Mouse (Mus musculus) neural tube, embryonic 11.5 days (tissue): ENCODE measurements at regions not wholly inside any gene's neighbourhood (a gene's known extent, or its start where the extent isn't known, plus 50 kb on each side); places are given as distances from the start of the nearest gene placed in this dataset.
A peak's percentile ranks its signal among the peaks of the same experiment; 100 is the strongest.
"Not testable (repeated sequence)": the region's sequence is repeated elsewhere in the genome, so short reads cannot be mapped to it uniquely, and the experiment has no call there.

Experiments used
- ATAC-seq: fragments of 200-750 bp; cut with Nextera tagmentation; 2 replicates; pipeline ENCODE4 v1.8.0; 2017; ENCODE audit warnings: moderate number of reproducible peaks, mild to moderate bottlenecking, moderate TSS enrichment, moderate library complexity; ENCODE audit not compliant: insufficient read depth, low FRiP score, low TSS enrichment
- DNase-seq: peaks from one replicate; pipeline ENCODE4 v3.0.0-alpha.2; 2015; ENCODE audit warnings: low spot score
- H3K27ac ChIP-seq: fragments of 300-500 bp; sonication (generic); 2 replicates; pipeline ENCODE4 v1.5.1; 2014; ENCODE audit warnings: low read depth, mild to moderate bottlenecking, low read length
- H3K27me3 ChIP-seq: fragments of 300-500 bp; sonication (generic); 2 replicates; pipeline ENCODE4 v1.6.1; 2014; ENCODE audit warnings: mild to moderate bottlenecking, low read length, mixed read lengths; ENCODE audit not compliant: control insufficient read depth, insufficient read depth
- H3K36me3 ChIP-seq: fragments of 300-500 bp; sonication (generic); 2 replicates; pipeline ENCODE4 v1.6.1; 2014; ENCODE audit warnings: mild to moderate bottlenecking, low read length, moderate library complexity, mixed read lengths; ENCODE audit not compliant: control insufficient read depth, insufficient read depth
- H3K4me1 ChIP-seq: fragments of 300-500 bp; sonication (generic); 2 replicates; pipeline ENCODE4 v1.6.1; 2014; ENCODE audit warnings: low read length, mixed read lengths; ENCODE audit not compliant: control insufficient read depth, insufficient read depth
- H3K4me2 ChIP-seq: fragments of 300-500 bp; sonication (generic); 2 replicates; pipeline ENCODE4 v1.6.1; 2014; ENCODE audit warnings: low read depth, mild to moderate bottlenecking, moderate library complexity
- H3K4me3 ChIP-seq: fragments of 300-500 bp; sonication (generic); 2 replicates; pipeline ENCODE4 v1.5.1; 2014; ENCODE audit warnings: low read depth, low read length
- H3K9ac ChIP-seq: fragments of 300-500 bp; sonication (generic); 2 replicates; pipeline ENCODE4 v1.6.1; 2014; ENCODE audit warnings: mild to moderate bottlenecking, low read length
- H3K9me3 ChIP-seq: fragments of 300-500 bp; sonication (generic); 2 replicates; pipeline ENCODE4 v1.6.1; 2016; ENCODE audit warnings: low read length; ENCODE audit not compliant: control insufficient read depth
- WGBS: fragments of 180-500 bp; shearing (Covaris S2); extraction: QIAGEN DNeasy Blood & Tissue Kit; methylation state at CpG from one replicate; pipeline ENCODE4 v1.1.7; 2014; 5-methylcytosine and 5-hydroxymethylcytosine counted together

GRCm38 (mm10) chr12:112301411-112301891 is 155.4 kb downstream of the Kif26a start:
- Histone ChIP-seq H3K9me3 (no peaks in the 10 kb centered on the region), H3K36me3 (no peaks in the 10 kb centered on the region), H3K4me2 (peak overlapping the region; percentile 3; the same call in 1 of the 2 replicates), H3K27ac (0 out of 2 replicates have a peak overlapping the region, but pooled peaks have one; percentile 46), H3K27me3 (peaks cover 7% of the 10 kb centered on the region), H3K9ac (no peak overlapping the region), H3K4me1 (peaks cover 17% of the 10 kb centered on the region), H3K4me3 (no peak overlapping the region)
- ATAC-seq, result no peak; the same call in 1 of the 2 replicates
- 10% methylated on average over 13 of the region's 13 CpGs for WGBS
- DNase-seq, result peak; percentile 58

- H3K27me3 ChIP-seq, result peaks cover 7% of the 10 kb centered on the region
- DNase-seq, result no peak
- H3K9ac ChIP-seq, result no peak overlapping the region
- no peak overlapping the region for H3K27ac ChIP-seq
- H3K4me2 ChIP-seq, result peak overlapping the region; percentile 3; the same call in 1 of the 2 replicates
- H3K9me3 ChIP-seq, result no peaks in the 10 kb centered on the region
- peaks cover 17% of the 10 kb centered on the region for H3K4me1 ChIP-seq
- WGBS, result 12% methylated on average over 8 of the region's 8 CpGs
- no peaks in the 10 kb centered on the region for H3K36me3 ChIP-seq
- no peak for ATAC-seq
- no peak overlapping the region for H3K4me3 ChIP-seq
Observed at GRCm38 (mm10) chr12:112301929-112302328, 155.9 kb downstream of the Kif26a start.

DNA sequence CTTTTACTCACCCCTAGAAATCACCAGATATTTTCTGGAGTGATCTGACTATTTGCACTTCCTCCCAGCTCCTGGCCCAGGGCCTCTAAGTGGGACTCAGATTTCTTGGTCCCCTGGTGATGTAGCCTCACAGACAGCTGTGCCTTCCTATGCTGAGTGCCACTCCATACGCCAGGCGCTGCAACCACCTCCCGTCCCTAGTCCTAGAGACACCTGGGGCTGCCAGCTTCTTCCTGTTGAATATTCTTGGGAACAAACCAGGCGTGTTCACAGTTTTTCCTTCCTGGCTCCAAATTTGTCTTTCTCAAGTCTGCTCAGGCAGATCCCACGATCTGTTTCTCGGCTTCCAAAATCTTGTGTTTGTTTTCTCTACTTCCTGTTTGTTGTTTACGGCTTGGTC is 160.2 kb downstream of the Kif26a start:
- no peaks in the 10 kb centered on the region for H3K36me3 ChIP-seq
- H3K27ac ChIP-seq, result no peak overlapping the region
- H3K4me3 ChIP-seq, result no peak overlapping the region
- WGBS, result 65% methylated on average over 7 of the region's 7 CpGs
- ATAC-seq (no peak), DNase-seq (no peak)
- no peak overlapping the region for H3K4me2 ChIP-seq
- peaks cover 12% of the 10 kb centered on the region for H3K4me1 ChIP-seq
- peaks cover under 1% of the 10 kb centered on the region; the same call in 1 of the 2 replicates for H3K27me3 ChIP-seq
- H3K9ac ChIP-seq, result no peak overlapping the region
- H3K9me3 ChIP-seq, result no peaks in the 10 kb centered on the region

GRCm38 (mm10) chr12:112308016-112308415 is 162.0 kb downstream of the Kif26a start:
- no peak for DNase-seq
- H3K9me3 ChIP-seq, result no peaks in the 10 kb centered on the region

GRCm38 (mm10) chr12:112309096-112309495 is 163.1 kb downstream of the Kif26a start:
- not testable (repeated sequence) for ATAC-seq, H3K4me3 ChIP-seq, H3K36me3 ChIP-seq, H3K27ac ChIP-seq, DNase-seq, H3K9ac ChIP-seq, H3K9me3 ChIP-seq, H3K27me3 ChIP-seq, H3K4me1 ChIP-seq, H3K4me2 ChIP-seq
- 69% methylated on average over 13 of the region's 13 CpGs for WGBS

More at GRCm38 (mm10) chr12:112308016-112308415, 162.0 kb downstream of the Kif26a start:
- no peak overlapping the region for H3K27ac ChIP-seq
- no peak overlapping the region for H3K4me3 ChIP-seq
- no peak overlapping the region for H3K4me2 ChIP-seq
- ATAC-seq, result no peak
- no peaks in the 10 kb centered on the region for H3K4me1 ChIP-seq
- no peaks in the 10 kb centered on the region for H3K36me3 ChIP-seq
- H3K9ac ChIP-seq, result no peak overlapping the region
- no peaks in the 10 kb centered on the region for H3K27me3 ChIP-seq

GRCm38 (mm10) chr12:112309781-112310180 is 163.8 kb downstream of the Kif26a start:
- H3K4me1 ChIP-seq, result no peaks in the 10 kb centered on the region
- no peaks in the 10 kb centered on the region for H3K36me3 ChIP-seq
- DNase-seq (no peak), ATAC-seq (no peak)
- no peak overlapping the region for H3K4me3 ChIP-seq
- H3K4me2 ChIP-seq, result no peak overlapping the region
- no peak overlapping the region for H3K9ac ChIP-seq
- H3K27ac ChIP-seq, result no peak overlapping the region
- H3K27me3 ChIP-seq, result no peaks in the 10 kb centered on the region
- 80% methylated on average over 10 of the region's 10 CpGs for WGBS
- no peaks in the 10 kb centered on the region for H3K9me3 ChIP-seq

DNA sequence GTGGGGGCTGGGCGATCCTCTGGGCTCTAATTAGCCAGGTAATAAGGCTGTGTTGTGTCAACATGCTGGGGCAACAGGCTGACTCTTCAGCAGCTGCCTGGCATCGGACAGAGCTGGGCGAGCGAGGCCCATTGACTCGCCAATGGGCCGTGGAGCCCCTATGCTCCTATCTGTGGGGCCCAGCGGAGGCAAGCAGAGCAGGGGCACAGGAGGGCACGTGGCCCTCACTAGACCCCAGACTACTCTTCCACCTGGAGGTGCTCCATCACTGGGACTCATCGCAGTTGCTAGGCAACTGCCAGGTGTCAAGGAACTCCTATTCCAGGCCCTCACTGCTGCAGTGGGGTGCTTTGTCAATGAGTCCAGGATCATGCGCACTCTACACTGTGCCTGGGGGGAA is 164.7 kb downstream of the Kif26a start:
- H3K4me1 ChIP-seq, result no peaks in the 10 kb centered on the region
- no peak overlapping the region for H3K27ac ChIP-seq
- ATAC-seq (no peak), DNase-seq (no peak)
- H3K36me3 ChIP-seq, result no peaks in the 10 kb centered on the region
- no peaks in the 10 kb centered on the region for H3K27me3 ChIP-seq
- no peaks in the 10 kb centered on the region for H3K9me3 ChIP-seq
- no peak overlapping the region for H3K4me2 ChIP-seq
- no peak overlapping the region for H3K4me3 ChIP-seq
- 71% methylated on average over 10 of the region's 10 CpGs for WGBS
- H3K9ac ChIP-seq, result no peak overlapping the region

GRCm38 (mm10) chr12:112314781-112315180 is 168.8 kb downstream of the Kif26a start:
- ATAC-seq, result no peak
- no peak overlapping the region for H3K27ac ChIP-seq

DNA sequence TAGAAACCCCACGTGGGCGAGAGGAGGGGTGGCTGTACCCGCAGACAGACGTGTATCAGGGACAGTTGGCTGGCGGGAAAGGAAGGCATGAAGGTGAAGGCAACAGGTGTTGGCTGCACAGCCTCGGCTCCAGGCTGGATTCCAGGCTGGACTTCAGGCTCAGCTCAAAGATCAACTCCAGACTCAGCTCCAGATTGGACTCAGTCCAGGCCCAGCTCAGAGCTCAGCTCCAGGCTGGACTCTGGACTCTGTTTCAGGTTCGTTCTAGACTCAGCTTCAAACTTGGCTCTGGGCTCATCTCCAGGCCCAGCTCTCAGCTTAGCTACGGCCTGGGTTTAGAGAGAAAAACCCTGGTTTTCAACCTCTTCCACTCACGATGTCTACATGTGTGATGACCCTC is 171.2 kb downstream of the Kif26a start:
- Histone ChIP-seq H3K27me3 (no peaks in the 10 kb centered on the region), H3K4me1 (no peaks in the 10 kb centered on the region), H3K9me3 (no peaks in the 10 kb centered on the region), H3K27ac (no peak overlapping the region), H3K4me3 (no peak overlapping the region), H3K9ac (no peak overlapping the region), H3K4me2 (no peak overlapping the region), H3K36me3 (no peaks in the 10 kb centered on the region)
- DNase-seq (no peak), ATAC-seq (no peak)
- WGBS, result 89% methylated on average over 9 of the region's 9 CpGs

More at GRCm38 (mm10) chr12:112314781-112315180, 168.8 kb downstream of the Kif26a start:
- Histone ChIP-seq H3K9ac (no peak overlapping the region), H3K4me1 (no peaks in the 10 kb centered on the region), H3K4me2 (no peak overlapping the region), H3K27me3 (no peaks in the 10 kb centered on the region), H3K4me3 (no peak overlapping the region), H3K36me3 (no peaks in the 10 kb centered on the region), H3K9me3 (no peaks in the 10 kb centered on the region)
- no peak for DNase-seq
- 91% methylated on average over 5 of the region's 5 CpGs for WGBS
